Mouse (Mus musculus): ENCODE data around the gene Clps. TPM values are rescaled to one million over a fixed set of nuclear protein-coding genes. Genes with fewer than 3 reads are reported as not detected.

Clps gene
- total RNA-seq, 2 experiments from 2014 or later, result not detected

Small RNAs within 50 kb of the gene (microRNA-seq; reads per million reads assigned to microRNA genes)
- gene Gm25195 (0 reads per million in 2 experiments), gene Mir6969 (0 reads per million in 2 experiments)

Other genes starting within 250 kb of the Clps start
- 10 to 100 TPM; 24.0 to 25.7 TPM for gene Fance, start 247.2 kb downstream of the Clps start, total RNA-seq (2021)
- gene Rpl10a, start 232.3 kb downstream of the Clps start, total RNA-seq (2021), result 100 to 1,000 TPM; 305 to 310 TPM
- 1 to 10 TPM; 2.2 to 3.1 TPM for gene Tead3, start 209.9 kb downstream of the Clps start, total RNA-seq (2021)
- not detected for gene Tulp1, start 195.5 kb downstream of the Clps start, total RNA-seq (2021)
- gene Fkbp5, start 43.2 kb downstream of the Clps start, total RNA-seq (2021), result 10 to 100 TPM; 46.4 to 53.2 TPM
- gene Armc12, start 30.0 kb downstream of the Clps start, total RNA-seq (2021), result not detected
- not detected for gene Clpsl2, start 11.4 kb downstream of the Clps start, total RNA-seq (2021)
- 1 to 10 TPM; 1.4 to 2.8 TPM for gene Lhfpl5, start 14.9 kb upstream of the Clps start, total RNA-seq (2021)
- gene Srpk1, start 61.9 kb upstream of the Clps start, total RNA-seq (2021), result 100 to 1,000 TPM in 1 of 2 experiments, 10 to 100 TPM in 1; 99.9 to 101 TPM
- 1 to 10 TPM; 6.6 to 8.0 TPM for gene Slc26a8, start 129.5 kb upstream of the Clps start, total RNA-seq (2021)
- 10 to 100 TPM; 91.8 to 92.8 TPM for gene Mapk14, start 130.6 kb upstream of the Clps start, total RNA-seq (2021)
- gene AC170998.1, start 165.3 kb upstream of the Clps start, total RNA-seq (2021), result 1 to 10 TPM; 2.2 to 3.6 TPM
- 1 to 10 TPM; 1.0 to 1.2 TPM for gene Mapk13, start 208.5 kb upstream of the Clps start, total RNA-seq (2021)
- 10 to 100 TPM; 47.2 to 54.7 TPM for gene Brpf3, start 240.3 kb upstream of the Clps start, total RNA-seq (2021)